Mouse (Mus musculus): Measurements from ENCODE around the gene Kmt5c. TPM values are rescaled to one million over a fixed set of nuclear protein-coding genes. Genes with fewer than 3 reads are reported as not detected.

The Kmt5c gene
- 23.7 and 24.3 TPM in 2 replicates for polyA plus RNA-seq (2015; fragmentation: Nextera tagmentation; extraction: Ambion mirVana)

DNA sequence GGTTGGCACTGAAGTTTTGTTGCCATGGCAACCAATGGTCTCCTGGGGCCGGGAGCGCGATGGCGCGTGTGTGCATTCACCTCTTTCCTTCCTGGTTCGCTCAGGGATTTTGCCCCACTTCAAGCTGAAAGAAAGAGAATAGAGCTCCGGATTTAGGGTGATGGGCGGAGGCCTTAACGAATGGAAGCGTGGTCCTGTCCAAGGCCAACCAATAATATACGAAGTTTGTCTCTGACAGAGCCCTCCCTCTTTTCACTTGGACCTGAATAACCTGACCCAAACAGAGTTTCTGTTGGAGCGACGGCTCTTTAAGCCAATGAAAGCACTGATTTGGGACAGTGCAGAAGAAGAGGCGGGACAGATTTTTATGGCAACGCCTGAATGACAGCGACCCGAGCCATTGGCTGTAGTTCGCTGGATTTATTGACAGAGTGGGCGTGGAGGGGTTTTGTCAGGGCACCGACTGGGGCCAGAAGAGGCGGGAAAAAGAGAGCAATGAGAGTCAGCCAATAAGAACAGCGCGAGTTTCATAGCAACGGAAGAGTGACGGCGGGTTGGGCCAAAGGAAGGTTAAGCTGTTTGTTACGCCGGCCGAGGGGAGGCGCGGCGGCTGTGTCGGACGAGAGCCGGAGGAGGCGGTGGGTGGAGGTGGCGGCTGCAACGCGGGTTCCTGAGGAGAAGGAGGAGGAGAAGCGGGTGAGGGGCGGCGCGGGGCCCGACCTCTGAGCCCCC, at the start of gene Kmt5c:
TSS of gene Kmt5c (plus strand) at position 572 of the 732 bp plus-strand sequence.

GRCm38 (mm10) chr7:4690387-4690786, 49.5 kb upstream of the Kmt5c start, which contains the start of gene Brsk1:
Brsk1 (plus strand) TSS chr7:4690604.

GRCm38 (mm10) chr7:4725169-4725568, 14.7 kb upstream of the Kmt5c start, which contains the start of gene Tmem150b:
Tmem150b (minus strand) TSS chr7:4725249.

GRCm38 (mm10) chr7:4752821-4753570, 13.1 kb downstream of the Kmt5c start, which contains the start of gene Cox6b2:
Cox6b2 (minus strand) TSS chr7:4753094.

DNA sequence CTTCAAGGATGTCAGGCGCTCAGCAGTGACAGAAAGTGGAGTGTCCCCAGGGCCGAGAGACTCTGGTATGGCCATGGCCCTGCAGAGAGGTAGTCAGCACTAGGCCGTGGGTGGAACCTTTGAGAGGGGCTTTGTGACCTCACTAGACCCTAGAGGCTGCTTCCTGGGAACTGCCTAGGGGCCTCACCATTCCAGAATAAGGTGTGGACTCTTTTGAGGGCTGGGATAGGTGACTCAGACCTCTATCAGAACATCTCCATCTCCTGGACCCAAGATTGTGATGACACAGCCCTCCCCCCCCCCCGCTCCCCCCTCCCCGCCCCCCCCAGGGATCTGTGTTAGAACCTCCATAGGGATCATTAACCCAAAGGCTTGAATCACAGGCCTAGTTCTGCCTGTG, 31.3 kb downstream of the Kmt5c start, which contains the start of gene Fam71e2:
TSS of gene Fam71e2 (minus strand) at position 101 of the 400 bp plus-strand sequence.

DNA sequence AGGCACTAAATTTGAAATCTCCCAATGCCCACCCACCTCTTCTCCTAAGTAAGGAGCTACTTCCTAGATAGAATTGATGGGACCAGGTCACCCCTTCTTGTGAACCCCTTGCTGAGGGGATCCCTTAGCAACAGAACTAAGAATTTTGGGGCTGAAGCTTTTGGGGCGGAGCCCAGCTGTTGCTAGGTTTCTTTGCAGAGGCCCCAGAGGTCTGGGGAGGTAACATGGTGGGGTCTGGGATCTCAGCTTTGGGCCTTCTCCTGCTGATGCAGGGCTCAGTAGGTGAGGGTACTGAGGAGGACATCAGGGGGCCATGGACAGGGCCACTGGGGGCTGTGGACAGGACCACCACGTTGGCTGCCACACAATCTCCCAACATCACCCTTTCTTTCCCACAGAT, 42.8 kb downstream of the Kmt5c start, which contains the start of the genes Il11 and Tmem190:
TSS of gene Il11 (minus strand) at position 101 of the 400 bp plus-strand sequence.
TSS of gene Tmem190 (plus strand) at position 179 of the 400 bp plus-strand sequence.

DNA sequence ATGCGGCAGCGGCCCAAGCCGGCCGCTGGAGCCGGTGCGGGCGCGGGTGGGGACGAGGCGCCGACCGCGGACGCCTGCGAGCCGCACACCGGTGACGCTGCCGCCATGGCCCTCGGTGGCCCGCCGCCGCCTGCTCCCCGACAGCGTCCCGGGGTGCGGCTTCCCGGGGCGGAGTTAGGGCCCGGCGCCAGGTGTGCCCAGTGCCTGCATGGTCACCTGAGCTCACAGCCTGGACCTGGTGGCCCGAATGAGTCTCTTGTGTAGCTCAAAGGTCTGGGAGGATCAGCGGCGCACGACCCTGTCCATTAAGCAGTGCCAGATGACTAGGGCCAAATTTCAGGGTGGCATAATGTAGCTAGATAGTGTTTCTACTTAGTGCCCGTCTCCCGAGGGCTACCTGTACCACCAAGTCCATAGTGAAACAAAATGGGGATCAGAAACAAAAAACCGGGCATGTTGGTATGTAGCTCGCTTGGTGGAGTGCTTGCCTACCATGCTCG, 49.6 kb downstream of the Kmt5c start, which contains the start of gene Tmem238:
TSS of gene Tmem238 (minus strand) at position 221 of the 500 bp plus-strand sequence.

DNA sequence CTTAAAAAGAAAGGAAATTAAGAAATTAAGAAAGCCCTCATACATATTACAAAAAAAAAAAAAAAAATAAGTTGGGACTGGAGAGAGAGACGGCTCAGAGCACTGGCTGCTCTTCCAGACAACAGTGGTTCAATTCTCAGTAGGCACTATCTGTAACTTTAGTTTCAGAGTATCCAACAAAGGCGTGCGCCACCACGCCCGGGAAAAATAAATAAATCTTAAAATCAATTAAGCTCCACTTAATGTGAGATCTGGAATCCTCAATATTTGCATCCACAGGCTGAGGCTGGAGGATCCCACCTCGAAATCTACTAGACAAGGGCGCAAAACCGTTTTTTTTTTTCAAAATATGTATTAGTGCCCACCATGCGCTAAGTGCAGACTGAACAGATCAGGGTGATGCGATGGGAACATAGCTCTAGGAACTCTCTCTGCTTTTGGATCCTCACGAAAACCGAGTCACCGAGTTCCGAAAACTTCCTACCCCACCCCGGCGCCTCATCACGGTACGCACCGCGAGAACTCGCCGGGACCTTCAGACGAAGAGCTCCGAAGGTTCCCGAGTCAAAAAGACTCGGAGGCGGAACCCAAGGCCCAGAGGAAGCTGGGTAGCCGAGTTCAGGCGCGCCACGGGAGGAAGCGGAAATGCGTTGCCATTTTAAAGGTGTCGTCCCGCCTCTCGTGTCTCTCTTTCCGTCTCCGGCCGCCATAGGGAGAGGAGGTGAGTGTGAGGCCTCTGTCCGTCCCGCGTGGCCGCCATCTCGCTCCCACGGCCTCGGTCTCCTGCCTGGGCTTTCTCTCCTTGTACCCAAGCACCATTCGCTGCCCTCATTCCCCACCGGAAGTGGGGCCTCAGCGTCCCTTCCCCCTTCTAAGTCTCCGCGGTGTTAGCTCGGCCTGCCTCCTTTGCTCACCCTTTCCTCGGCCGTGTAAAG, 52.6 kb downstream of the Kmt5c start, which contains the start of gene Rpl28:
TSS of gene Rpl28 (plus strand) at position 597 of the 935 bp plus-strand sequence.

Other genes starting within 250 kb of the Kmt5c start
- 60.9 and 67.4 TPM in 2 replicates for gene Ppp1r12c, start 238.4 kb upstream of the Kmt5c start, polyA plus RNA-seq (2015; fragmentation: Nextera tagmentation; extraction: Ambion mirVana)
- gene Tnnt1, start 223.7 kb upstream of the Kmt5c start, polyA plus RNA-seq (2015; fragmentation: Nextera tagmentation; extraction: Ambion mirVana) = 102 and 107 TPM in 2 replicates
- gene Tnni3, start 215.9 kb upstream of the Kmt5c start, polyA plus RNA-seq (2015; fragmentation: Nextera tagmentation; extraction: Ambion mirVana) = 1.5 and 2.5 TPM in 2 replicates
- 1.4 TPM in 2 replicates for gene Dnaaf3, start 207.7 kb upstream of the Kmt5c start, polyA plus RNA-seq (2015; fragmentation: Nextera tagmentation; extraction: Ambion mirVana)
- gene Syt5, start 192.6 kb upstream of the Kmt5c start, polyA plus RNA-seq (2015; fragmentation: Nextera tagmentation; extraction: Ambion mirVana) = 0.57 and 1.5 TPM in 2 replicates
- not detected in 2 replicates for gene Ptprh, start 136.1 kb upstream of the Kmt5c start, polyA plus RNA-seq (2015; fragmentation: Nextera tagmentation; extraction: Ambion mirVana)
- gene Tmem86b, start 108.7 kb upstream of the Kmt5c start, polyA plus RNA-seq (2015; fragmentation: Nextera tagmentation; extraction: Ambion mirVana) = 0.64 and 1.0 TPM in 2 replicates
- gene Ppp6r1, start 81.1 kb upstream of the Kmt5c start, polyA plus RNA-seq (2015; fragmentation: Nextera tagmentation; extraction: Ambion mirVana) = 20.7 and 21.7 TPM in 2 replicates
- 50.6 and 51.7 TPM in 2 replicates for gene Hspbp1, start 55.0 kb upstream of the Kmt5c start, polyA plus RNA-seq (2015; fragmentation: Nextera tagmentation; extraction: Ambion mirVana)
- 0.36 and 0.59 TPM in 2 replicates for gene Brsk1, start 49.5 kb upstream of the Kmt5c start, polyA plus RNA-seq (2015; fragmentation: Nextera tagmentation; extraction: Ambion mirVana)
- gene Tmem150b, start 14.9 kb upstream of the Kmt5c start, polyA plus RNA-seq (2015; fragmentation: Nextera tagmentation; extraction: Ambion mirVana) = 0.13 TPM in 1 of 2 replicates, not detected in the other
- 50.4 and 62.9 TPM in 2 replicates for gene Cox6b2, start 13.0 kb downstream of the Kmt5c start, polyA plus RNA-seq (2015; fragmentation: Nextera tagmentation; extraction: Ambion mirVana)
- gene Fam71e2, start 31.2 kb downstream of the Kmt5c start, polyA plus RNA-seq (2015; fragmentation: Nextera tagmentation; extraction: Ambion mirVana) = not detected in 2 replicates
- 0.76 and 1.5 TPM in 2 replicates for gene Il11, start 42.7 kb downstream of the Kmt5c start, polyA plus RNA-seq (2015; fragmentation: Nextera tagmentation; extraction: Ambion mirVana)
- gene Tmem190, start 42.8 kb downstream of the Kmt5c start, polyA plus RNA-seq (2015; fragmentation: Nextera tagmentation; extraction: Ambion mirVana) = 0.35 TPM in 1 of 2 replicates, not detected in the other
- 24.6 and 25.2 TPM in 2 replicates for gene Tmem238, start 49.5 kb downstream of the Kmt5c start, polyA plus RNA-seq (2015; fragmentation: Nextera tagmentation; extraction: Ambion mirVana)
- 304 and 319 TPM in 2 replicates for gene Rpl28, start 52.8 kb downstream of the Kmt5c start, polyA plus RNA-seq (2015; fragmentation: Nextera tagmentation; extraction: Ambion mirVana)
- gene Ube2s, start 72.5 kb downstream of the Kmt5c start, polyA plus RNA-seq (2015; fragmentation: Nextera tagmentation; extraction: Ambion mirVana) = 130 and 139 TPM in 2 replicates
- 0.10 and 0.20 TPM in 2 replicates for gene Shisa7, start 104.6 kb downstream of the Kmt5c start, polyA plus RNA-seq (2015; fragmentation: Nextera tagmentation; extraction: Ambion mirVana)
- 8.1 and 9.4 TPM in 2 replicates for gene Isoc2b, start 130.1 kb downstream of the Kmt5c start, polyA plus RNA-seq (2015; fragmentation: Nextera tagmentation; extraction: Ambion mirVana)
- gene Isoc2a, start 137.0 kb downstream of the Kmt5c start, polyA plus RNA-seq (2015; fragmentation: Nextera tagmentation; extraction: Ambion mirVana) = 0.64 and 0.98 TPM in 2 replicates
- gene Gm36210, start 166.4 kb downstream of the Kmt5c start, polyA plus RNA-seq (2015; fragmentation: Nextera tagmentation; extraction: Ambion mirVana) = not detected in 2 replicates
- 1.7 and 2.3 TPM in 2 replicates for gene Zfp628, start 175.1 kb downstream of the Kmt5c start, polyA plus RNA-seq (2015; fragmentation: Nextera tagmentation; extraction: Ambion mirVana)
- 2.6 and 3.0 TPM in 2 replicates for gene Nat14, start 181.9 kb downstream of the Kmt5c start, polyA plus RNA-seq (2015; fragmentation: Nextera tagmentation; extraction: Ambion mirVana)
- 3.7 and 4.8 TPM in 2 replicates for gene Ssc5d, start 185.7 kb downstream of the Kmt5c start, polyA plus RNA-seq (2015; fragmentation: Nextera tagmentation; extraction: Ambion mirVana)
- 0.12 and 0.23 TPM in 2 replicates for gene Sbk2, start 224.3 kb downstream of the Kmt5c start, polyA plus RNA-seq (2015; fragmentation: Nextera tagmentation; extraction: Ambion mirVana)
- gene Sbk3, start 231.1 kb downstream of the Kmt5c start, polyA plus RNA-seq (2015; fragmentation: Nextera tagmentation; extraction: Ambion mirVana) = not detected in 2 replicates

Measured in urinary bladder, postnatal 0 days (tissue).